Mouse (Mus musculus): ENCODE results near the gene Nbr1.
A peak's percentile ranks its signal among the peaks of the same experiment; 100 is the strongest.
"Not testable (repeated sequence)": the region's sequence is repeated elsewhere in the genome, so short reads cannot be mapped to it uniquely, and the experiment has no call there.

Gene Nbr1

GRCm38 (mm10) chr11:101582054-101583035, 30.4 kb downstream of the Nbr1 start, which contains the start of gene Tmem106a:
Tmem106a (plus strand) TSS chr11:101582242.
- peak; percentile 81 for DNase-seq (ENCODE audit: low spot score)

GRCm38 (mm10) chr11:101583205-101583604, 31.3 kb downstream of the Nbr1 start:
- DNase-seq (ENCODE audit: low spot score) = no peak

GRCm38 (mm10) chr11:101585031-101585430, 33.1 kb downstream of the Nbr1 start:
- not testable (repeated sequence) for DNase-seq (ENCODE audit: low spot score)

GRCm38 (mm10) chr11:101585805-101586204, 33.9 kb downstream of the Nbr1 start:
- no peak for DNase-seq (ENCODE audit: low spot score)

- peak; percentile 83 for DNase-seq (ENCODE audit: low spot score)
Observed at GRCm38 (mm10) chr11:101587676-101588075, 35.7 kb downstream of the Nbr1 start.

GRCm38 (mm10) chr11:101588868-101589267, 36.9 kb downstream of the Nbr1 start:
- no peak for DNase-seq (ENCODE audit: low spot score)

GRCm38 (mm10) chr11:101589444-101589843, 37.5 kb downstream of the Nbr1 start:
- peak; percentile 79 for DNase-seq (ENCODE audit: low spot score)

GRCm38 (mm10) chr11:101589989-101590624, 38.2 kb downstream of the Nbr1 start:
- no peak for DNase-seq (ENCODE audit: low spot score)

- no peak for DNase-seq (ENCODE audit: low spot score)
Observed at GRCm38 (mm10) chr11:101599156-101599555, 47.2 kb downstream of the Nbr1 start, which contains the start of gene Gm11634. Gm11634 (minus strand) TSS chr11:101599256.

GRCm38 (mm10) chr11:101602491-101602890, 50.5 kb downstream of the Nbr1 start:
- DNase-seq (ENCODE audit: low spot score) = peak; percentile 91

- no peak for DNase-seq (ENCODE audit: low spot score)
Observed at GRCm38 (mm10) chr11:101604116-101604515, 52.2 kb downstream of the Nbr1 start.

GRCm38 (mm10) chr11:101604531-101605453, 52.8 kb downstream of the Nbr1 start:
- DNase-seq (ENCODE audit: low spot score) = not testable (repeated sequence)

GRCm38 (mm10) chr11:101607134-101607533, 55.2 kb downstream of the Nbr1 start:
- DNase-seq (ENCODE audit: low spot score) = not testable (repeated sequence)

- no peak for DNase-seq (ENCODE audit: low spot score)
Observed at GRCm38 (mm10) chr11:101610445-101610844, 58.5 kb downstream of the Nbr1 start.

- DNase-seq (ENCODE audit: low spot score) = no peak
Observed at GRCm38 (mm10) chr11:101613596-101613995, 61.6 kb downstream of the Nbr1 start.

GRCm38 (mm10) chr11:101614116-101614515, 62.2 kb downstream of the Nbr1 start:
- DNase-seq (ENCODE audit: low spot score) = no peak

- no peak for DNase-seq (ENCODE audit: low spot score)
Observed at GRCm38 (mm10) chr11:101615380-101615779, 63.4 kb downstream of the Nbr1 start.

- DNase-seq (ENCODE audit: low spot score) = no peak
Observed at GRCm38 (mm10) chr11:101616104-101616503, 64.2 kb downstream of the Nbr1 start.

GRCm38 (mm10) chr11:101616948-101617767, 65.2 kb downstream of the Nbr1 start:
- DNase-seq (ENCODE audit: low spot score) = no peak

GRCm38 (mm10) chr11:101617849-101618248, 65.9 kb downstream of the Nbr1 start:
- no peak for DNase-seq (ENCODE audit: low spot score)

- DNase-seq (ENCODE audit: low spot score) = no peak
Observed at GRCm38 (mm10) chr11:101618596-101618995, 66.6 kb downstream of the Nbr1 start.
